In the genomic region with DNA sequence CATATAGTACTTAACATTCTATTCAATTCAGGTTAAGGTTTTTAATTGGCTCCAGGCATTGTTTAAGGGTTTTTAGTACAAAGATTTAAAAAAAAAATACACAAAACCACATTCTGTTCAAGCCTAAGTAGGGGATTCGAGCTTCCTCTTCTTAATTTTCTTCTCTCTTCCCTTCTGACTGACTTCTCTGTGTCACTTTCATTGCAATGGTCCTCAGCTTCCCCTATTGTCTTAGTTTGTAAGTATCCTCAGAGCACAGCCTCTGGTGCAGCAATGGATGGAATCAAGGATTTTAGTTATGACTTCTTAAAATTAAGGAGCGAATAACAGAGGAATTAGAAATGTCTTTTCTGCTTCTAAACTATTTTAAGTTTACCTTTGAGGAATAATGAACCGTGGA, we compare ENCODE assay signal across 18 mouse cellular contexts. TPM values are rescaled to one million over a fixed set of nuclear protein-coding genes. Genes with fewer than 3 reads are reported as not detected.
DNase-seq lines count a peak whose midpoint lies in the region; ATAC-seq and TF ChIP-seq lines count a peak whose summit lies in the region.
"Had no signal": no experiment of that assay in that cellular context is flagged by ENCODE, and none has a peak within 500 bp of the region (broad histone marks: within the 10 kb centered on the region; RNA-seq: fewer than 3 reads in every experiment).

No protein-coding gene starts in this region.

- no peak overlapping the region for H3K4me2 ChIP-seq in heart, postnatal 0 days (ENCODE audit: low read depth, low read length)
- no peak overlapping the region for H3K4me2 ChIP-seq in midbrain, embryonic 14.5 days (ENCODE audit: low read length)

- peak overlapping the region; percentile 99 for H3K27ac ChIP-seq in heart, postnatal 0 days (ENCODE audit: low read depth)
- H3K27ac ChIP-seq in midbrain, embryonic 10.5 days (replicated peaks), result no peak overlapping the region
- H3K27ac ChIP-seq in midbrain, embryonic 14.5 days (replicated peaks; ENCODE audit: low read depth, low read length), result no peak overlapping the region
- no peak overlapping the region; the same call in 1 of the 2 replicates for H3K27ac ChIP-seq in embryonic facial prominence, embryonic 10.5 days (replicated peaks)
- no peak overlapping the region for H3K27ac ChIP-seq in cerebellum, adult 2 months (ENCODE audit: insufficient read depth, low read length)
- H3K27ac ChIP-seq: neural tube, embryonic 12.5 days had no signal

- no peaks in the 10 kb centered on the region for H3K9me3 ChIP-seq in heart, postnatal 0 days (replicated peaks; ENCODE audit: control insufficient read depth, low read length)
- no peaks in the 10 kb centered on the region for H3K9me3 ChIP-seq in midbrain, embryonic 10.5 days (replicated peaks)
- H3K9me3 ChIP-seq in midbrain, embryonic 14.5 days (ENCODE audit: control insufficient read depth, low read length), result no peaks in the 10 kb centered on the region
- H3K9me3 ChIP-seq in embryonic facial prominence, embryonic 10.5 days, result no peaks in the 10 kb centered on the region
- H3K9me3 ChIP-seq: embryonic facial prominence, embryonic 12.5 days; liver, embryonic 13.5 days; midbrain, embryonic 13.5 days; neural tube, embryonic 12.5 days had no signal

- H3K4me1 ChIP-seq in heart, postnatal 0 days (ENCODE audit: control insufficient read depth, insufficient read depth), result peaks cover 6% of the 10 kb centered on the region; the same call in 1 of the 2 replicates
- peaks cover 29% of the 10 kb centered on the region for H3K4me1 ChIP-seq in midbrain, embryonic 10.5 days
- H3K4me1 ChIP-seq in midbrain, embryonic 14.5 days (ENCODE audit: control insufficient read depth, insufficient read depth, low read length), result peaks cover 19% of the 10 kb centered on the region
- H3K4me1 ChIP-seq in embryonic facial prominence, embryonic 10.5 days, result peaks cover 25% of the 10 kb centered on the region
- H3K4me1 ChIP-seq in cerebellum, adult 2 months (ENCODE audit: control insufficient read depth, insufficient read depth, low read length), result no peaks in the 10 kb centered on the region
- H3K4me1 ChIP-seq: embryonic facial prominence, embryonic 12.5 days had no signal

- TF ChIP-seq POLR2A in cerebellum, adult 2 months (IDR thresholded peaks at IDR 0.05; ENCODE audit: borderline replicate concordance, insufficient read depth, low read length), result no peak

- no peak for ATAC-seq in heart, postnatal 0 days (ENCODE audit: insufficient read depth, low read depth)
- no peak for ATAC-seq in midbrain, embryonic 14.5 days (ENCODE audit: low FRiP score, low TSS enrichment)
- ATAC-seq: midbrain, embryonic 13.5 days; Patski had no signal

- H3K9ac ChIP-seq in heart, postnatal 0 days (replicated peaks; ENCODE audit: low read depth, low read length), result no peak overlapping the region
- H3K9ac ChIP-seq in midbrain, embryonic 14.5 days (replicated peaks; ENCODE audit: low read length), result no peak overlapping the region

- no peaks in the 10 kb centered on the region for H3K27me3 ChIP-seq in heart, postnatal 0 days (ENCODE audit: control insufficient read depth, insufficient read depth, low read length)
- no peaks in the 10 kb centered on the region for H3K27me3 ChIP-seq in midbrain, embryonic 10.5 days (ENCODE audit: low read depth, poor library complexity, severe bottlenecking)
- no peaks in the 10 kb centered on the region for H3K27me3 ChIP-seq in midbrain, embryonic 14.5 days (ENCODE audit: control insufficient read depth, insufficient read depth, low read length)
- H3K27me3 ChIP-seq in embryonic facial prominence, embryonic 10.5 days (replicated peaks; ENCODE audit: low read depth, poor library complexity, severe bottlenecking), result no peaks in the 10 kb centered on the region
- H3K27me3 ChIP-seq in cerebellum, adult 2 months (ENCODE audit: control insufficient read depth, insufficient read depth, low read length), result no peaks in the 10 kb centered on the region
- H3K27me3 ChIP-seq: embryonic facial prominence, embryonic 12.5 days; midbrain, embryonic 13.5 days; neural tube, embryonic 12.5 days; Patski had no signal

- no peak overlapping the region for H3K4me3 ChIP-seq in heart, postnatal 0 days (ENCODE audit: low read depth, low read length)
- H3K4me3 ChIP-seq in midbrain, embryonic 10.5 days, result 0 out of 2 replicates have a peak overlapping the region, but pooled peaks have one; percentile 99
- H3K4me3 ChIP-seq in midbrain, embryonic 14.5 days (replicated peaks; ENCODE audit: low read depth, low read length), result no peak overlapping the region
- H3K4me3 ChIP-seq in embryonic facial prominence, embryonic 10.5 days, result peak overlapping the region; percentile 99; the same call in 1 of the 2 replicates
- H3K4me3 ChIP-seq in cerebellum, adult 2 months (replicated peaks; ENCODE audit: insufficient read depth, low read depth, low read length), result no peak overlapping the region

- DNase-seq in heart, postnatal 0 days (ENCODE audit: low spot score), result no peak
- no peak for DNase-seq in heart, postnatal 4 days
- no peak for DNase-seq in midbrain, embryonic 10.5 days (ENCODE audit: low spot score)
- no peak for DNase-seq in midbrain, embryonic 14.5 days
- DNase-seq in embryonic facial prominence, embryonic 10.5 days (ENCODE audit: low spot score), result no peak
- no peak for DNase-seq in cerebellum, adult 2 months
- DNase-seq in frontal cortex, adult 2 months (ENCODE audit: extremely low spot score in 1 of 2, low spot score in 1 of 2), result no peak
- DNase-seq: cerebellum, postnatal 14 days; gastrocnemius, postnatal 25 days; heart, postnatal 36 days; kidney, adult 11 months; kidney, postnatal 14 days; left cerebral cortex, postnatal 4 days; liver, embryonic 13.5 days had no signal

- H3K36me3 ChIP-seq in heart, postnatal 0 days (replicated peaks; ENCODE audit: control insufficient read depth, insufficient read depth, low read length), result no peaks in the 10 kb centered on the region
- H3K36me3 ChIP-seq in midbrain, embryonic 10.5 days, result no peaks in the 10 kb centered on the region
- H3K36me3 ChIP-seq in midbrain, embryonic 14.5 days (ENCODE audit: control insufficient read depth, insufficient read depth, low read length), result no peaks in the 10 kb centered on the region
- H3K36me3 ChIP-seq in embryonic facial prominence, embryonic 10.5 days (replicated peaks), result no peaks in the 10 kb centered on the region; the same call in 1 of the 2 replicates
- H3K36me3 ChIP-seq: embryonic facial prominence, embryonic 12.5 days; liver, embryonic 13.5 days; midbrain, embryonic 13.5 days; neural tube, embryonic 12.5 days had no signal

- TF ChIP-seq EP300 in heart, postnatal 0 days (IDR thresholded peaks at IDR 0.05; ENCODE audit: low read depth), result no peak

- TF ChIP-seq CTCF in heart, postnatal 0 days (IDR thresholded peaks at IDR 0.05; ENCODE audit: low read depth), result no peak
- no peak for TF ChIP-seq CTCF in cerebellum, adult 2 months (IDR thresholded peaks at IDR 0.05; ENCODE audit: borderline replicate concordance, insufficient read depth, low read depth, low read length)

- 74% methylated on average over 3 of the region's 3 CpGs for WGBS in heart, postnatal 0 days
- 57% methylated on average over 3 of the region's 3 CpGs for WGBS in midbrain, embryonic 10.5 days
- WGBS in midbrain, embryonic 14.5 days, result 51% methylated on average over 3 of the region's 3 CpGs
- WGBS in embryonic facial prominence, embryonic 10.5 days, result 67% methylated on average over 3 of the region's 3 CpGs
- WGBS in cerebellum, adult 2 months, result 84% methylated on average over 3 of the region's 3 CpGs

RNA-seq across cellular contexts. Expression of a gene that starts 1.6 kb away (rescaled TPM):
- total RNA-seq in heart, postnatal 0 days (2014; rRNA removed; ENCODE audit: low replicate concordance), result 54.8 and 63.2 TPM in 2 replicates
- polyA plus RNA-seq in heart, postnatal 0 days (2015; fragmentation: Nextera tagmentation; extraction: Ambion mirVana), result 23.9 and 25.0 TPM in 2 replicates
- 10 to 100 TPM; 81.8 to 84.4 TPM for total RNA-seq in heart, postnatal 4 days (2021)
- 44.0 and 44.6 TPM in 2 replicates for polyA plus RNA-seq in midbrain, embryonic 10.5 days (2016; fragmentation: Nextera tagmentation; extraction: Ambion mirVana)
- polyA plus RNA-seq in midbrain, embryonic 14.5 days (2014; fragmentation: Nextera tagmentation; extraction: Ambion mirVana), result 42.5 and 46.0 TPM in 2 replicates
- 43.2 TPM in 2 replicates for polyA plus RNA-seq in embryonic facial prominence, embryonic 10.5 days (2016; fragmentation: Nextera tagmentation; extraction: Ambion mirVana)
- polyA plus RNA-seq in cerebellum, adult 2 months (2012; rRNA removed), result 74.7 and 80.7 TPM in 2 replicates
- 51.8 and 54.2 TPM in 2 replicates for polyA plus RNA-seq in frontal cortex, adult 2 months (2012; rRNA removed)

Comparison
In these comparisons a context has a peak if more than half of its experiments do, and no peak if none do; other contexts are left out.
1. H3K4me3 ChIP-seq: peak in midbrain, embryonic 10.5 days (single experiment) and embryonic facial prominence, embryonic 10.5 days (single experiment); none in heart, postnatal 0 days (single experiment), midbrain, embryonic 14.5 days (single experiment) and cerebellum, adult 2 months (single experiment).